Mouse (Mus musculus): ENCODE measurements at regions not wholly inside any gene's neighbourhood (a gene's known extent, or its start where the extent isn't known, plus 50 kb on each side); places are given as distances from the start of the nearest gene placed in this dataset.

GRCm38 (mm10) chr11:19747097-19747972 lies 176.8 kb upstream of the Spred2 start:
- DNase-seq (ENCODE audit: low read depth, low spot score): no peak

DNA sequence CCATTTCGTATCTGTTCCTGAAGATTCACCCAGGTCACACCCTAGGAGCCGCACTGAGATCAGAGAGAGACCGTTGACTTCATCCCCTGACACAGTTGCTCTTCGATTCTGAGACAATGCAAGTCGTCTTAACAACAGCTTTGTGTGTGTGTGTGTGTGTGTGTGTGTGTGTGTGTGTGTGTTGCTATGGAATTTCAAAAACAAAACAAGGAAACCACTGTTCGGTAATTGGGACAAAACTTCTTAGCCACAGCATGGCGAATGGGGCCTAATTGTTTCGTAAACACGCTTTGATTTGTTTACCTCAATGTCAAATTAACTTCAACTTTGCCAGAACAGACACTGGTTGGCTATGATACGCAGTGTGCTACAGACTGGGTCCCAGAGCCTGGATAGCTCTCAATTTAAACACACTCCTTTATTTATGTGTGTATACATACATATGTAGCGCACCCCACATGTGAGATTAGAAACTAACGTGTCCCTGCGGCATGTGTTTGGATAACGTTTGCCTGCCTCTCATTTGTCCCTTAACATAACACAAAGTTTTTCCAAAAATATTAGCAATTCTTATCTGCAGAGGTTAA lies 176.1 kb upstream of the Spred2 start:
- DNase-seq (ENCODE audit: low read depth, low spot score): no peak

GRCm38 (mm10) chr11:19758892-19759291 lies 165.3 kb upstream of the Spred2 start:
- DNase-seq (ENCODE audit: low read depth, low spot score): peak; percentile 44

DNA sequence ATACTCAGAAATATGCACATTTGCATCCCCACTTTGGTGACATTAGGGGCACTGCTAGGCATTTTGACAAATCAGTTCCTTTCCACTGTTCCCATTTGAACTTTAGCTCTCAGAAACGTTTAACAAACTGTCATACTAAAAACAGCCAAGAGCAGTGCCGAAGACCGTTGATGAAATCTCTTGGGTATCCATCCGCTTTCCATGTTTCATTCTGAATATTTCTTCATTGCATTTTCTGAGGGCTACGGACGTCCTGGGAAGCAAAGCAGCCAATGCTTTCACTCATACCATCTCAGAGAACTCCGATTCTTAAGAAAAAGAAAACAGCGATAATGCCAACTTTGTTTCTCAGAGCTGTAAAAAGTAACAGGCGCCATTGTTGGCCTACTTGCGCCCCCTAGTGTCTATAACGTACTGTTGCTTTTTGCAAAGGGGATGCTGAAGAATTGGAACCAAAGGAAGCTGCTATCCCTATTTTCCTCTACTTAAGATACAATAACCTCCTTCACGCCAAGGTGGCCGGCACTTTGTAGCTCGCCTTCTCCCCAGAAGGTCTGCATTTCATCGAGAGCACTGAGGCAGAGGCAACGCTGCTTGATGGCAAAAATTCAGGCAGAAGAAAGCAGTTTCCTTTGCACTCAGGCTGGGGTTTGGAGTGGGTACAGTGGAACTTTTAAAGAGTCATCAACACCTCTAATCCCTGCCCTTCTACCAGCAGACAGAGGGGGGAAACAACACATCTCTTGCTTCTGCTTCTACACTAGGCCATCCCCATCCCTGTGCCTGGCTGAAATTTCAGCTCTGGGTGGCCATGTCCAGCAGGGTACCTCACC lies 163.1 kb upstream of the Spred2 start:
- DNase-seq (ENCODE audit: low read depth, low spot score): peak; percentile 88

GRCm38 (mm10) chr11:19761694-19761976 lies 162.5 kb upstream of the Spred2 start:
- peak; percentile 37 for DNase-seq (ENCODE audit: low read depth, low spot score)

DNA sequence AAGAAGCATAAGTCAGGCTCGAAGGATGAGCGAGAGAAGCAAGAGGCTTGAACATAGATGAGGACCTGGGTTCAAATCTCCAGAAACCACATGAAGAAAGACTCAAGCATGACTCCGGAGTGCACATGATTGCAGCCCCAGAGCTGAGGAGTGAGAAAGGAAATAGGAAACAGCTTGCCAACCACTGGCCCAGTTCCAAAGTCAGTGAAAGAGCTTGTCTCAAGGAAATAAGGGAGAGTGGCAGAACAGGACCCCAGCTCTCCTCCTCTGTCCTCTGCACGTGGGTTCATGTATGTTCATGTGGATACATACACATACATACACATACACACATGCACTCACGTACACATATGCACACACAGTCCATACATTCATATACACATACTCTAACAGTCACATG lies 156.9 kb upstream of the Spred2 start:
- no peak for DNase-seq (ENCODE audit: low read depth, low spot score)

DNA sequence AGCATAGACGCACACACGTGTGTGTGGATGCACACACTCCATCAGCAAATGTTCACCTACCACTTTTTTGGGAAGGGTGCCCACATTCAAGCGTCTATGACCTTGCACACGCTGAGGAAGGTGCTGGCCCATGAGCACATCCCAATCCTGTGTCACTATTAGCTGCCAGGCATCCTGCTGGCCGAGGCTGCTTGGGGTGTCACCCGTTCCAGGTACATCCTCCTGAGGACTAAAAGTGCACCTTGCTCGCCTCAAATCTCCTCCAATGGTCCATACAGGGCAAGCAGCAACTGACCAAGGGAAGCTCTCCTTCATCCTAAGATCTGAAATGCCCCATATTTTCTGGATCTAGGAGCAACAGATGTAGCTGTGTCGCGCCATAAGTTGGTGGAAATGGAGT lies 156.3 kb upstream of the Spred2 start:
- no peak for DNase-seq (ENCODE audit: low read depth, low spot score)

DNA sequence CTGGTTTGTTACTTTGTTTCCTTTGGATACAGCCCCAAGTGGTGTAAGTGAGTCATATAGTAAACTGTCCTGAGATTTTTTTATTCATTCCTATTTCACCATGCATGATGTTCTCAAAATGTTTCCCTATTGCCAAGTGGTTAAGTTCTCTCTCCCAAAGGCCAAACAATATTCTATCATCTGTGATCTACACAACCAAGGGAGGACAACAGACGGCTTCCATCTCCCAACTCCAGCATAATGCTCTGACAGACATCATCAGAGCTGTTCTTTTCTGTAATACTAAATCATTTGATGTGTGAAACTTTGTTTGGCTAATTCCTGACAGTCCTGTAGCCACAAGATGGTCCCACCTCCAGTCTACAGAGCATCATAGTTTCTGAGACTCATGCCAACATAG lies 155.2 kb upstream of the Spred2 start:
- no peak for DNase-seq (ENCODE audit: low read depth, low spot score)

DNA sequence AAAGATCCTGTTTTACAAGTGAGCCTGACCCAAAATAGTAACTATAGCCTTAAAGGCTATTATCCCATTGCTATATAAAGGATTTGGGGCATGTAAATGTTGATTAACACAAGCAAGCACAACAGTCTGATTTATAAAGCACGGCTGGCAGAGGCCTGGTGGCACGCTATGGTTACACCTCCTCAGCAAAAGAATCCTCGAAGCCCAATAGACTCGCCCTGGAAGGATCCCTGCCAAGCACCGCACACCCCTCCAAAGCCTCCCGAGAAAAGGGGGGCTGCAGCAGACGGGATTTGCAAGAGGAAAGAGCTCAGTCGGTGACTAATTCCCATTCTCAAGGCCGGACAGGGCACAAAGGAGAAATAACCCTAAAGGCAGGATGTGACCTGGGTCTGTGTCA lies 150.2 kb upstream of the Spred2 start:
- DNase-seq (ENCODE audit: low read depth, low spot score): no peak

DNA sequence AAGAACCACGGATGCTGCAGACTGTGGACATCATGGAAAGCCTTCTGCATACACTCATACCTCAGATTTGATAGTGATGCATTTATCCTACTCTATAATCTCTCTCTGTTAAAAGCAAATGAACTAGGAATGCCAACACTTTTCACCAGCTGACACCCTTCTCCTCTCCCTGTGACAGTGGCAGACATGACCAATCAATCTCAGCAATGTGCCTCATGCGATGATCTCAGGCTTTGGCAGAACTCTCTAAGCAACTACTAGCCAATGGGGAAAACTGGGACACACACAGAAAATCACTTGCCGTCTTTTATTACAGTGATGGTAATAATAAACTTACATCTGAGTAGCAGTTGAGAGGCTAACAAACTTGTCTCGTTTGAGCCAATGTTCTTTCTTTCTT lies 148.4 kb upstream of the Spred2 start:
- no peak for DNase-seq (ENCODE audit: low read depth, low spot score)

DNA sequence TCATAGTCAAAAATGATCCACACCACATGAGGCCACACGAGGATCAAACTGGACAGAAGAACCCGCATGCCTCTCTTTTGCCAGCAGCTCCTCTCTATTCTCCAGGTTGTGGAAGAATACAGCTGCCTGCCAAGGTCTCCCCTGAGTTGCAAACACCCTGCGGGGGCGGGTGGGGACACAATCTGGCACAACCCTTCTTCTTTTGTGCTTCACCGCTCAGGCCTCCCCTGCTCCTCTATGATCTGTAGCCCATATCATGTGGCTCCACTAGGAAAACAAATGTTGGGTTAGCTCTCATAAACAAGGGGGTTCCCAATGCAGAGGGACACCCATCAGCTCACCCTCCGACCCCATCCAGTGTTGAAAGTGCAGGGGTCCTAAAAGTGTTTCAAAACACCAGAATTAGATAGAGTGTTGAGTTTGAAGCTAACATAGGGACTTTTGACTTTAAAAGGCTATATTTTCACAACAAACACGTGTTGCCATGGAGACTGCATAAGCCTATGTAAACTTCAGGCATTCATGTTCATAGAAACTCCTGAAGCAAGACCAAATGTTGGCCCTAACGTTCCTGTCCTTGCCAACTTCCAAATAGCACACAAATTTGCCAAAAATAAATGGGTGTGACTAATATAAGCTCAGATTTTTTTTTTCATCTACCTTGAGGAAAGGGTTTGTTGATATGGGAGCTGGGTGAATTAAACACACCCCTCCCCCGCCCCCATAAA lies 147.5 kb upstream of the Spred2 start:
- no peak for DNase-seq (ENCODE audit: low read depth, low spot score)

- DNase-seq (ENCODE audit: low read depth, low spot score): no peak
Measured at GRCm38 (mm10) chr11:19778191-19778590, 146.0 kb upstream of the Spred2 start.

DNA sequence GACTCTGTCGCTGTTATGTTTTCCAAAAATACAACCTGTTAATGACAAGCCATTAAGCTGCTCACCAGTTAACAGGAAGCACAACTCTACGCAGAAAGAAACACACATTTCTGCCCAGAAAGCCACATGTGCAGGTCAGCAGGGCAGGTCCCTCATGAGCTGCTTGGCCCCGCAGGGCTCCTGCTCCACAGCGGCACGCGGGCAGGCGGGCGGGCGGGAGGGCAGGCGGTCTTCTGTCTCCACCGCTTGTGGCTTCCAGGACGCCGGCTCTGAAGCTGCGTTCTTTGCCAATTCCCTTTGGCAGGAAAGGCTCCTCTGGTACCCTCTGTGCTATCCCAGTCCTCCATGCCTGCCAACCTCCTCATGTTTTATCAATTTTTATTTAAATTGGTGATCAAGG lies 139.1 kb upstream of the Spred2 start:
- no peak for DNase-seq (ENCODE audit: low read depth, low spot score)

DNA sequence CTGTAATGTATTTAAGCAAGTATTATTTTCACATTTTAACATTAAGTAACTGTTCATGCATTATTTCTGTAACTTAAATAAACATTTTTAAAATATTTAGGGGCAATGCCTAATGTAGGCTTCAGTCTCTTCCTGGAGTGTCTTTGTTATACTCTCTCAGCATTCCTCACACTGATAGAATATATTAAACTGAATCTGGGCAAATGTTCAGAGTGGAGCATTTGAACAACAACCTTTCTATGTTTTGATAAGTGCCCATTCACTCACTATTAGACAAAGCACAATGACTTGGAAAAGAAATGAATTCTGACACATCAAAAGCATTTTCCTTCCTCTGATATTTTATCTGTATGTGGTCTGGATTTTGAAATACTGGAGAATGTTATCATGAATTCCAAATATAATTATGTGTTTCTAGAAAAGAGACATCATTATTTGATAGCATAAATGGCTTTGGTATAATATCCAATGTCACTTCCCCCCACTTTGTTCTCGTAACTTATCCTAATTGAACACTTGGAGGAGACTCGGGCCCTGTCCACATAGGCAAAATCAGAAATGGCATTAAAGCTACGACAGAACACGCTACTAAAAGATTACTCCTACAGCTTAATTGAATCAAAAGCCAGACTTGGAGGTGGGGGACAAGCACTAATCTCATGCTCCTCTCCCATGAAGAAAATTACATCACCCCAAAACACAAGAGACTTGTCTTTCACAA lies 127.1 kb upstream of the Spred2 start:
- DNase-seq (ENCODE audit: low read depth, low spot score): no peak

GRCm38 (mm10) chr11:19809359-19809758 lies 114.8 kb upstream of the Spred2 start:
- no peak for DNase-seq (ENCODE audit: low read depth, low spot score)

GRCm38 (mm10) chr11:19811271-19811991 lies 112.7 kb upstream of the Spred2 start:
- DNase-seq (ENCODE audit: low read depth, low spot score): no peak

- no peak for DNase-seq (ENCODE audit: low read depth, low spot score)
Measured at GRCm38 (mm10) chr11:19811992-19812690, 112.0 kb upstream of the Spred2 start.

GRCm38 (mm10) chr11:19813549-19813948 lies 110.6 kb upstream of the Spred2 start:
- DNase-seq (ENCODE audit: low read depth, low spot score): no peak

GRCm38 (mm10) chr11:19822991-19823390 lies 101.2 kb upstream of the Spred2 start:
- DNase-seq (ENCODE audit: low read depth, low spot score): no peak

- DNase-seq (ENCODE audit: low read depth, low spot score): peak; percentile 84
Measured at GRCm38 (mm10) chr11:19823461-19823895, 100.7 kb upstream of the Spred2 start.
